Mouse (Mus musculus) kidney, postnatal 4 days (tissue): ENCODE measurements at regions not wholly inside any gene's neighbourhood (a gene's known extent, or its start where the extent isn't known, plus 50 kb on each side); places are given as distances from the start of the nearest gene placed in this dataset.
A peak's percentile ranks its signal among the peaks of the same experiment; 100 is the strongest.

Source experiments
- DNase-seq, 2 experiments: peaks; one replicate each; pipeline ENCODE4 v3.0.0; 2021; ENCODE audit warnings: mixed read lengths in 2 of 2

- no peak for DNase-seq
These were observed 233.2 kb downstream of the Bcor start for GRCm38 (mm10) chrX:11926868-11927535.

- peak in 1 of 2 experiments; percentile 22 for DNase-seq
These were observed 230.7 kb downstream of the Bcor start for GRCm38 (mm10) chrX:11929448-11929847.

GRCm38 (mm10) chrX:11931432-11931831 is 228.7 kb downstream of the Bcor start:
- peak; percentile 26 to 56 for DNase-seq

- peak; percentile 73 to 83 for DNase-seq
These were observed 224.8 kb downstream of the Bcor start for GRCm38 (mm10) chrX:11935337-11935736.

GRCm38 (mm10) chrX:11940246-11940645 is 219.9 kb downstream of the Bcor start:
- DNase-seq, result no peak

GRCm38 (mm10) chrX:11943367-11943766 is 216.8 kb downstream of the Bcor start:
- DNase-seq, result peak in 1 of 2 experiments; percentile 15

- no peak for DNase-seq
These were observed 215.6 kb downstream of the Bcor start for GRCm38 (mm10) chrX:11944574-11944973.

- DNase-seq, result no peak
These were observed 214.9 kb downstream of the Bcor start for GRCm38 (mm10) chrX:11945280-11945679.

- no peak for DNase-seq
These were observed 208.0 kb downstream of the Bcor start for GRCm38 (mm10) chrX:11952193-11952592.

- no peak for DNase-seq
These were observed 204.0 kb downstream of the Bcor start for GRCm38 (mm10) chrX:11956194-11956593.

GRCm38 (mm10) chrX:11957011-11957410 is 203.1 kb downstream of the Bcor start:
- DNase-seq, result no peak

- no peak for DNase-seq
These were observed 200.1 kb downstream of the Bcor start for GRCm38 (mm10) chrX:11959871-11960552.

GRCm38 (mm10) chrX:11961350-11961749 is 198.8 kb downstream of the Bcor start:
- DNase-seq, result no peak

- no peak for DNase-seq
These were observed 195.7 kb downstream of the Bcor start for GRCm38 (mm10) chrX:11964428-11964827.

- no peak for DNase-seq
These were observed 181.5 kb downstream of the Bcor start for GRCm38 (mm10) chrX:11978679-11979078.

- no peak for DNase-seq
These were observed 176.9 kb downstream of the Bcor start for GRCm38 (mm10) chrX:11983276-11983675.
